Comparison of ENCODE assay signal across 23 mouse cellular contexts in the genomic region with DNA sequence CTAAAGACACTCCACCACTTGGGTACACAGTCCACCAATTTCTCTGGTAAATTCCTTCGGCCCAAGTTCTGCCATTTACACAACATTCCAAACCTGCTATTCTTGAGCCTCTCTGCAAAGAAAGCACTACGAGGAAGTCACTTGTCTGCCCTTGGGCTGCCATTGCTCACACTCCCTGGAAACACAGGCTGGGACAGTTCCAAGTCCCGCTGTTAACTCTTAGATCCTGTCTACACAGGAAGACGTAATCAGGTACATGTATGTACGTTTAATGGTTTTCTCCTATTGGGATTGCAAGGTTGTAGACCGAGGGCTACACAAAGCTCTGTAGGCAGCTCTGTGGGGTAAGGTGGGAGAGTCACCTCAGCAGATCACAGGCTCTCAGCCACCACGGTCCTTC. TPM values are rescaled to one million over a fixed set of nuclear protein-coding genes. Genes with fewer than 3 reads are reported as not detected.
DNase-seq lines count a peak whose midpoint lies in the region; ATAC-seq and TF ChIP-seq lines count a peak whose summit lies in the region.
"Had no signal": no experiment of that assay in that cellular context is flagged by ENCODE, and none has a peak within 500 bp of the region (broad histone marks: within the 10 kb centered on the region; RNA-seq: fewer than 3 reads in every experiment).

No protein-coding gene starts in this region.

- no peak for TF ChIP-seq EP300 in lung, postnatal 0 days (IDR thresholded peaks at IDR 0.05)
- no peak for TF ChIP-seq EP300 in stomach, postnatal 0 days (optimal IDR thresholded peaks at IDR 0.05)

- no peaks in the 10 kb centered on the region for H3K9me3 ChIP-seq in heart, embryonic 13.5 days
- H3K9me3 ChIP-seq in lung, postnatal 0 days (ENCODE audit: low read length): no peaks in the 10 kb centered on the region
- no peaks in the 10 kb centered on the region for H3K9me3 ChIP-seq in stomach, postnatal 0 days (ENCODE audit: control insufficient read depth, low read length)
- H3K9me3 ChIP-seq: heart, embryonic 10.5 days; hindbrain, embryonic 10.5 days; megakaryocyte, embryonic 14.5 days; midbrain, embryonic 15.5 days had no signal

- no peak for ATAC-seq in heart, embryonic 13.5 days (ENCODE audit: extremely low read depth, insufficient number of reproducible peaks, low FRiP score, low TSS enrichment)
- ATAC-seq in lung, postnatal 0 days: 0 out of 2 replicates have a peak, but pooled peaks have one; percentile 13
- peak; percentile 74; the same call in 1 of the 2 replicates for ATAC-seq in stomach, postnatal 0 days (ENCODE audit: low FRiP score, low TSS enrichment)
- no peak for ATAC-seq in erythroblast, adult 5-6 weeks (replicated peaks; ENCODE audit: low FRiP score, poor library complexity, severe bottlenecking)
- ATAC-seq: activated CD4-positive, CD25-positive, alpha-beta regulatory T cell, adult 4 months; forebrain, embryonic 14.5 days; hindbrain, postnatal 0 days; intestine, postnatal 0 days; midbrain, embryonic 15.5 days had no signal

- no peak for TF ChIP-seq CTCF in lung, postnatal 0 days (IDR thresholded peaks at IDR 0.05)
- no peak for TF ChIP-seq CTCF in stomach, postnatal 0 days (IDR thresholded peaks at IDR 0.05; ENCODE audit: low read depth)

- no peaks in the 10 kb centered on the region for H3K27me3 ChIP-seq in heart, embryonic 13.5 days (replicated peaks)
- H3K27me3 ChIP-seq in lung, postnatal 0 days (replicated peaks; ENCODE audit: insufficient read depth, low read length): no peaks in the 10 kb centered on the region
- no peaks in the 10 kb centered on the region for H3K27me3 ChIP-seq in stomach, postnatal 0 days (ENCODE audit: control insufficient read depth, insufficient read depth, low read length)
- H3K27me3 ChIP-seq: megakaryocyte, embryonic 14.5 days; midbrain, embryonic 15.5 days had no signal

- peak overlapping the region; percentile 16; the same call in 1 of the 2 replicates for H3K27ac ChIP-seq in heart, embryonic 13.5 days (replicated peaks)
- H3K27ac ChIP-seq in lung, postnatal 0 days (ENCODE audit: low read length): no peak overlapping the region
- 0 out of 2 replicates have a peak overlapping the region, but pooled peaks have one; percentile 35 for H3K27ac ChIP-seq in stomach, postnatal 0 days (replicated peaks)
- H3K27ac ChIP-seq: heart, embryonic 10.5 days; hindbrain, embryonic 10.5 days; hindbrain, postnatal 0 days; midbrain, embryonic 15.5 days had no signal

- H3K9ac ChIP-seq in heart, embryonic 13.5 days: no peak overlapping the region
- no peak overlapping the region for H3K9ac ChIP-seq in lung, postnatal 0 days (replicated peaks; ENCODE audit: low read depth)
- H3K9ac ChIP-seq in stomach, postnatal 0 days (ENCODE audit: low read length): no peak overlapping the region
- H3K9ac ChIP-seq: midbrain, embryonic 15.5 days had no signal

- H3K4me2 ChIP-seq in heart, embryonic 13.5 days: no peak overlapping the region
- no peak overlapping the region for H3K4me2 ChIP-seq in lung, postnatal 0 days (replicated peaks; ENCODE audit: low read depth, low read length)
- no peak overlapping the region for H3K4me2 ChIP-seq in stomach, postnatal 0 days (replicated peaks; ENCODE audit: low read depth)
- H3K4me2 ChIP-seq: midbrain, embryonic 15.5 days had no signal

- peaks cover 29% of the 10 kb centered on the region for H3K4me1 ChIP-seq in heart, embryonic 13.5 days
- no peaks in the 10 kb centered on the region for H3K4me1 ChIP-seq in lung, postnatal 0 days (ENCODE audit: insufficient read depth, low read depth, low read length)
- H3K4me1 ChIP-seq in stomach, postnatal 0 days (replicated peaks; ENCODE audit: control insufficient read depth, insufficient read depth): no peaks in the 10 kb centered on the region
- H3K4me1 ChIP-seq: hindbrain, embryonic 10.5 days; megakaryocyte, embryonic 14.5 days had no signal

- 52% methylated on average over 7 of the region's 7 CpGs for WGBS in heart, embryonic 13.5 days
- 56% methylated on average over 7 of the region's 7 CpGs for WGBS in lung, postnatal 0 days
- WGBS in stomach, postnatal 0 days: 59% methylated on average over 7 of the region's 7 CpGs

- no peak overlapping the region for H3K4me3 ChIP-seq in heart, embryonic 13.5 days
- no peak overlapping the region for H3K4me3 ChIP-seq in lung, postnatal 0 days (ENCODE audit: low read depth, low read length)
- H3K4me3 ChIP-seq in stomach, postnatal 0 days (ENCODE audit: low read depth, low read length): no peak overlapping the region
- H3K4me3 ChIP-seq: erythroblast, embryonic 14.5 days; heart, embryonic 10.5 days; hindbrain, embryonic 10.5 days; megakaryocyte, embryonic 14.5 days; midbrain, embryonic 15.5 days; myocyte had no signal

- DNase-seq in heart, adult 8-10 months (ENCODE audit: low spot score): no peak
- peak; percentile 19 for DNase-seq in kidney, adult 9 months
- DNase-seq in kidney, postnatal 4 days: no peak
- no peak for DNase-seq in lung, postnatal 0 days (ENCODE audit: low spot score)
- no peak for DNase-seq in lung, postnatal 14 days
- peak; percentile 55 for DNase-seq in stomach, postnatal 0 days (ENCODE audit: low spot score)
- DNase-seq: cerebellum, adult 9-11 months; gastrocnemius, postnatal 10 days; left cerebral cortex, postnatal 4 days; liver; lung, adult 2 months had no signal

- H3K36me3 ChIP-seq in heart, embryonic 13.5 days: peaks cover 23% of the 10 kb centered on the region
- no peaks in the 10 kb centered on the region for H3K36me3 ChIP-seq in lung, postnatal 0 days (ENCODE audit: insufficient read depth, low read length)
- H3K36me3 ChIP-seq in stomach, postnatal 0 days (ENCODE audit: control insufficient read depth, insufficient read depth, low read length): peaks cover 6% of the 10 kb centered on the region

RNA-seq across cellular contexts. Expression of a gene that starts 28.0 kb away (rescaled TPM):
- polyA plus RNA-seq in heart, embryonic 13.5 days (2015; fragmentation: Nextera tagmentation; extraction: Ambion mirVana): 3.3 and 3.9 TPM in 2 replicates
- total RNA-seq in heart, adult 8-10 months (2022): 1 to 10 TPM; 5.9 to 8.9 (median 6.6) TPM
- polyA plus RNA-seq in lung, postnatal 0 days (2015; fragmentation: Nextera tagmentation; extraction: Ambion mirVana): 1.9 and 2.1 TPM in 2 replicates
- polyA plus RNA-seq in stomach, postnatal 0 days (2015; fragmentation: Nextera tagmentation; extraction: Ambion mirVana): 3.8 and 4.4 TPM in 2 replicates
- total RNA-seq in erythroblast, adult 5-6 weeks (2015; ENCODE audit: low replicate concordance): 0.42 and 1.2 TPM in 2 replicates
- 0.14 and 0.26 TPM in 2 replicates for total RNA-seq in erythroblast, adult 5-6 weeks (2017; ENCODE audit: low replicate concordance)

RNA-seq across cellular contexts. Expression of a gene that starts 59.7 kb away (rescaled TPM):
- 5.2 and 7.4 TPM in 2 replicates for polyA plus RNA-seq in heart, embryonic 13.5 days (2015; fragmentation: Nextera tagmentation; extraction: Ambion mirVana)
- 10 to 100 TPM; 42.2 to 50.1 (median 45.1) TPM for total RNA-seq in heart, adult 8-10 months (2022)
- polyA plus RNA-seq in lung, postnatal 0 days (2015; fragmentation: Nextera tagmentation; extraction: Ambion mirVana): 13.4 and 16.0 TPM in 2 replicates
- 5.8 and 6.4 TPM in 2 replicates for polyA plus RNA-seq in stomach, postnatal 0 days (2015; fragmentation: Nextera tagmentation; extraction: Ambion mirVana)
- 13.4 and 18.1 TPM in 2 replicates for total RNA-seq in erythroblast, adult 5-6 weeks (2015; ENCODE audit: low replicate concordance)
- 19.8 and 34.8 TPM in 2 replicates for total RNA-seq in erythroblast, adult 5-6 weeks (2017; ENCODE audit: low replicate concordance)

Comparison
In these comparisons a context has a peak if more than half of its experiments do, and no peak if none do; other contexts are left out.
1. DNase-seq: peak in kidney, adult 9 months (single experiment) and stomach, postnatal 0 days (single experiment); none in heart, adult 8-10 months (single experiment), kidney, postnatal 4 days (0 of 2), lung, postnatal 0 days (single experiment) and lung, postnatal 14 days (single experiment).
2. ATAC-seq: peak in lung, postnatal 0 days (single experiment) and stomach, postnatal 0 days (single experiment); none in heart, embryonic 13.5 days (single experiment) and erythroblast, adult 5-6 weeks (single experiment).